Mouse (Mus musculus) midbrain, postnatal 0 days (tissue): ENCODE measurements around the gene Atp1b1. TPM values are rescaled to one million over a fixed set of nuclear protein-coding genes. Genes with fewer than 3 reads are reported as not detected.

Experiments
- ATAC-seq: fragments of 200-750 bp; cut with Nextera tagmentation; 2 replicates; pipeline ENCODE4 v1.8.0; 2017; ENCODE audit warnings: moderate number of reproducible peaks, mild to moderate bottlenecking, moderate TSS enrichment, moderate library complexity; ENCODE audit not compliant: low FRiP score
- DNase-seq: peaks from one replicate; pipeline ENCODE4 v3.0.0-alpha.2; 2015; ENCODE audit warnings: low spot score
- H3K27ac ChIP-seq: fragments of 300-500 bp; sonication (generic); 2 replicates; pipeline ENCODE4 v1.5.1; 2014; ENCODE audit warnings: low read depth, mild to moderate bottlenecking, low read length, mixed read lengths
- H3K27me3 ChIP-seq: fragments of 300-500 bp; sonication (generic); 2 replicates; pipeline ENCODE4 v1.6.1; 2014; ENCODE audit warnings: low read length, control low read depth, mixed read lengths; ENCODE audit not compliant: insufficient read depth
- H3K36me3 ChIP-seq: fragments of 300-500 bp; sonication (generic); 2 replicates; pipeline ENCODE4 v1.6.1; 2014; ENCODE audit warnings: low read length, control low read depth, mixed read lengths; ENCODE audit not compliant: insufficient read depth
- H3K4me1 ChIP-seq: fragments of 300-500 bp; sonication (generic); 2 replicates; pipeline ENCODE4 v1.6.1; 2014; ENCODE audit warnings: mild to moderate bottlenecking, control low read depth, antibody characterized with exemption, low read length, mixed read lengths; ENCODE audit not compliant: insufficient read depth
- H3K4me2 ChIP-seq: fragments of 300-500 bp; sonication (generic); 2 replicates; pipeline ENCODE4 v1.6.1; 2014; ENCODE audit warnings: low read depth, mild to moderate bottlenecking, low read length, mixed read lengths; ENCODE audit not compliant: poor library complexity, severe bottlenecking
- H3K4me3 ChIP-seq: fragments of 300-500 bp; sonication (generic); 2 replicates; pipeline ENCODE4 v1.5.1; 2014; ENCODE audit warnings: low read depth, mild to moderate bottlenecking, low read length, moderate library complexity
- H3K9ac ChIP-seq: fragments of 300-500 bp; sonication (generic); replicated peaks from 2 replicates; pipeline ENCODE4 v1.6.1; 2014; ENCODE audit warnings: mild to moderate bottlenecking, low read length, moderate library complexity, mixed read lengths; ENCODE audit not compliant: poor library complexity, severe bottlenecking
- H3K9me3 ChIP-seq: fragments of 300-500 bp; sonication (generic); 2 replicates; pipeline ENCODE4 v1.6.1; 2016; ENCODE audit warnings: low read length, control low read depth
- CTCF ChIP-seq: IDR thresholded peaks from 2 replicates; pipeline ENCODE4 v1.5.1; 2016; ENCODE audit warnings: antibody characterized with exemption, mild to moderate bottlenecking
- WGBS: fragments of 180-500 bp; shearing (Covaris S2); extraction: QIAGEN DNeasy Blood & Tissue Kit; methylation state at CpG from one replicate; pipeline ENCODE4 v1.1.7; 2014; 5-methylcytosine and 5-hydroxymethylcytosine counted together
- polyA plus RNA-seq: library from polyadenylated mRNA; unstranded; fragments of >200 nt; fragmentation: Nextera tagmentation; extraction: Ambion mirVana; gene quantifications from 2 replicates; pipeline ENCODE4 v1.2.1, GENCODE M21; 2015
- total RNA-seq: library from RNA; depleted of rRNA; stranded (reverse); fragments of >200 nt; gene quantifications from 2 replicates; pipeline ENCODE4 v1.2.3, GENCODE M21; 2014; rRNA removed

Gene Atp1b1
- total and polyA plus RNA-seq, 2 experiments from 2014 or later, result 328 to 530 TPM

GRCm38 (mm10) chr1:164389743-164390142 is 68.4 kb downstream of the Atp1b1 start:
- TF ChIP-seq CTCF, result no peak
- Histone ChIP-seq H3K9me3 (no peaks in the 10 kb centered on the region), H3K9ac (no peak overlapping the region), H3K4me1 (no peaks in the 10 kb centered on the region), H3K27me3 (no peaks in the 10 kb centered on the region), H3K4me3 (no peak overlapping the region), H3K36me3 (peaks cover 6% of the 10 kb centered on the region; the same call in 1 of the 2 replicates), H3K4me2 (no peak overlapping the region), H3K27ac (no peak overlapping the region)
- no peak for DNase-seq
- ATAC-seq, result no peak
- 89% methylated on average over 4 of the region's 4 CpGs for WGBS

Other genes starting within 250 kb of the Atp1b1 start
- 17.0 and 20.2 TPM in 2 replicates for gene Slc19a2, start 209.3 kb downstream of the Atp1b1 start, total RNA-seq
- 7.4 and 8.4 TPM in 2 replicates for gene Slc19a2, start 209.3 kb downstream of the Atp1b1 start, polyA plus RNA-seq
- 12.6 and 20.9 TPM in 2 replicates for gene Ccdc181, start 182.8 kb downstream of the Atp1b1 start, total RNA-seq
- gene Ccdc181, start 182.8 kb downstream of the Atp1b1 start, polyA plus RNA-seq, result 27.2 and 29.0 TPM in 2 replicates
- 17.6 and 18.5 TPM in 2 replicates for gene Nme7, start 154.2 kb downstream of the Atp1b1 start, total RNA-seq
- 25.8 and 27.5 TPM in 2 replicates for gene Nme7, start 154.2 kb downstream of the Atp1b1 start, polyA plus RNA-seq
- gene Blzf1, start 150.9 kb downstream of the Atp1b1 start, total RNA-seq, result 12.1 and 16.7 TPM in 2 replicates
- 22.5 and 23.0 TPM in 2 replicates for gene Blzf1, start 150.9 kb downstream of the Atp1b1 start, polyA plus RNA-seq